Mouse (Mus musculus) left cerebral cortex, adult 18-20 months (tissue): ENCODE measurements around the gene Map4k3. TPM values are rescaled to one million over a fixed set of nuclear protein-coding genes. Genes with fewer than 3 reads are reported as not detected.

ENCODE experiments used
- DNase-seq, 2 experiments: peaks; one replicate each; pipeline ENCODE4 v3.0.0; 2021 to 2022; ENCODE audit warnings: low spot score in 2 of 2, mixed read lengths in 1 of 2
- total RNA-seq, 2 experiments: library from RNA; stranded (reverse); gene quantifications; 2 replicates each; pipeline ENCODE4 v1.2.3; 2021

The Map4k3 gene
- total RNA-seq, 2 experiments from 2014 or later, result 69.3 to 74.4 TPM

DNA sequence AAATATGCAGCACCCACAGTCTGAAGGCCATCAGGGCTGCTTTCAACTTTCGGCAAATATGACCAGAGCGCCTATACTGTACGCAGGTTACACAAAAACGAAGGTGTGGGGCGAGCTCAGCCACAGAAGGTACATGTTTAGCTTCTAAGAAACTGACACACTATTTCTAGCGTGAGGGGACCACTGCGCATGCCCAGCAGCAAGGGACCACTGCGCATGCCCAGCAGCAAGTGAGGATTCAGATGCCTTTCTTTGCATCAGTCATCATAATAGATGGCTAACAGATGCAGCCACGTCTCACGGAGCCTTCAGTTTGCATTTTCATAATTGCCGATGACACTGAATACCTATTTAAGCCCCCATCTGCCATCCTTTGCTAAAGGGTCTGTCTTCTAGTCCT lies 39.6 kb downstream of the Map4k3 start:
- DNase-seq, result no peak

DNA sequence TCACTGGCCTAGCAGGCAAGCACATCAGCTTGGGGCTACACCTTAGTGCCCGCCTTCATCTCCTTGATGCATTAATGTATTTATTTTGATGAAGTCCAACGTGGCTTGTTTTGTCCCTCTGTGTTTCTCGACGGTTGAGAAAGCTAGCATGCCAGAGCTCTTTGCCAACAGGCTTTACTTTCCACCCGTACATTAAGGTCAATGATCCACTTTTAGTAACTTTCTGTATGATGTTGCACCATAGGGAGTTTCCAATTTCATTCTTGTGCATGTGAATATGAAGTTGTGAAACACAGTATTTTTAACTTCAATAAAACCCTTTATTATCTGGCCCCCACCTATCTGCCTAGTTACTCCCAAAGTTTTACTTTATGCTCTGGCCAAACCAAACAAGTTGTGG lies 42.2 kb downstream of the Map4k3 start:
- DNase-seq, result no peak

DNA sequence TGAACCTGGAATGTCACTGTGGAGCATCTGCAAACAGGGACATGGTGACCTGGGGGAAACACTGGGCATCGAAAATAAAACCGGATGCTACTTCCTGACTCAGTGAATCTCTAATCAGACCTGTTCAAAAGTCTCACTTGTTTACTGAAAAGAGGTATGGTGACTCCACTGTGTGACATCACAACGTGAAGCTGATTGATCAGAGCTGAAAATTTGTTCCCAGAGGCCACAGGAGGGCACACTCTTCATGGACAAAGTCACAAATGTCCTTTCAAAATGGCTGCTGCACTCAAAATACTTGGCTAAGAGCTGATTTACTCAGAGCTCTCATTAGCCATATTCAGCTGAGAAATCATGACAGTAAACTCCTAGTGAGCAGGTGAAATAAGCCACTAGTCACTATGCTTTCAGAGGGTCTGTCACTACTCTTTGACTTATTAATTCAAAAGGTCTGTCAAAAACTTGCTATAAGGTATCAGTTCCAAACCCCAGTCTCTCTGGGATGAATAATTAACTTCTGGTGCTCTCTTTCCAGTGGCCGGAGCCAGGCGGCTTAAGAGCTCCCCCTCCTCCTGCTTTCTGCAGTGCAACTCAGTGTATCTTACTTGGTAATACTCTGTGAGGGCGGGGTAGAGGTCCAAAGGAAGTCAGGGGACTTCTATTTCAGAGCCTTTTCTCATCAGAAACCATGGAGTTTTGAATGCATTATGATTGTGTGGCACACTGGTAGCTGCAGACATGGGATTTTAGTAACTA lies 44.3 kb downstream of the Map4k3 start:
- no peak for DNase-seq

DNA sequence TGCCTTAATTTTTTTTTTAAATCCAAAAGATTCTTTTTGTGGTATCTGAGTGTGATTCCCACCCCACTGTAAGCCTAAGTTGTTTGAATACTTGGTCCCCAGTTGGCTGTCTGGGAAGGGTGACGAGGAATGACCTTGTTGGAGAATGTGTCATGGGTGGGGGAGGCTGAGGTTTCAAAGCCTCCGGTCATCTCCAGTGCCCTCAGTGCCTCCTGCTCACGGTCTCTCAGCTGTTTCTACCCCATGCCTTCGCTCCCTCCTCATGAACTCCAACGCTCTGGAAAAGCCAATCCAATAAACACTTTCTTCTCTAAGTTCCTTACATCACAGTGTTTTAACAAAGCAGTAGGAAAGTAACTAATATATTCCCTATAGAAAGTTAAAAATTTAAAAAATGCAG lies 45.2 kb downstream of the Map4k3 start:
- no peak for DNase-seq

DNA sequence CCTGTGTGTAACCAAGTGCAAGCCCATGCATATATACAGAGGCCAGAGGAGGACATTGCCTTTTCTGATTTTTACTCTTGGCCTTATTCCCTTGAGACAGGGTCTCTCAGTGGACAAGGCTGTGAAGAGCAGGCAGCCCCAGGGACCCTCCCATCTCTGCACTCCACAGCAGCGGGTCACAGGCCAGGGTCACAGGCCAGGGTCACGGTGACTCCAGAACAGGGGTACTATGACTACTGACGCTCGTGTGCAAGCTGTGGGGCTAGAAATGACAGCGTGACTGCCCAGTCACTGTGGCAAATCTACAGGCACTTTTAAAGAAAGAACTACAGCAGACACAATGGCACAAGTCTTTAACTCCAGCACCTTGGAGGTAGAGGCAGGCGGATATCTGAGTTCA lies 50.1 kb downstream of the Map4k3 start:
- no peak for DNase-seq

DNA sequence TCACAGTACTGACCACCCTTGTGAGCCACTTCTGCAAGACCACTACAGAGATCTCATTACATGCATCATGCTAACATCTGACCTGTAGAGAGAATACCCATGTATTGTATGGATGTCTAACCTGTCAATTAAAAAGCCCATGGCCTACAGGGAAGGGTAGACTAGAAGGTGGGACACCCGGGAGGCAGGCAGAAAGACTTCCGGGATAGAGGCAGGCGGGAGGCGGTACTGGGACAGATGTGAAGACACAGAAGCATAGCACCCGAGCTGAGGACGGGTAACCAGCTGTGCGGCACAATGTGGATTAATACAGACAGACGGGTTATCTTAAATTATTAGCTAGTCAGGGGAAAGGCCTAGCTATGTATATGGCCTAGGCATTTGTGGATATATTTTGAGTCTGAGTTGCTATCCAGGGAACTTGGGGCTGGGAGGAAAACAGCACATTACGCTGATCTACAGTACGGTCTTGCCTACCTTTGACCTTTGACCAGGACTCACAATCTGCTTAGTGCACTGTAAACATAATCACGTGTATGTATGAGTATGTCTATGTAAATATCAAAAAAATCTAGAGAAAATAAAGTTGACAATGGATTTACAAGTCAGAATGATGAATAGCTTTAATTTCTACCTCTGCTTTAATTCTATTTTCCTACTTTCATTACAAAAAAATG lies 51.3 kb downstream of the Map4k3 start:
- no peak for DNase-seq

DNA sequence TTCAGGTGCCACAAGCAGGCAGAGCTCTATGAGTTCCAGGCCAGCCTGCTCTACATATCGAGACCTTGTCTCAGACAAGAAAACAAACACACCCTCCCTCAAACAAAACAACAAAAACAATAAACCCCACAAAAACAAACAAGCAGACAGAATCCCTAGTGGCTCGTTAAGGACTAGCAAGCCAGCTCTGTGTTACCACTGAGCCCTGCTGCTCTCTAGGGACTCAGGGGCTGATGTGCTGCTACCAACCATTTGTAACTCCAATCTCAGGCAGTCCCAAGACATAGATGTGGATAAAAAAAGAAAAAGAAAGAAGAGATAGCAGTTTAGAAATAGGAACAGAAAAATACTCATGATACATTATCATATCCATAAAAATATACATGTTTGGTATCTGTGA lies 52.1 kb downstream of the Map4k3 start:
- DNase-seq, result no peak

DNA sequence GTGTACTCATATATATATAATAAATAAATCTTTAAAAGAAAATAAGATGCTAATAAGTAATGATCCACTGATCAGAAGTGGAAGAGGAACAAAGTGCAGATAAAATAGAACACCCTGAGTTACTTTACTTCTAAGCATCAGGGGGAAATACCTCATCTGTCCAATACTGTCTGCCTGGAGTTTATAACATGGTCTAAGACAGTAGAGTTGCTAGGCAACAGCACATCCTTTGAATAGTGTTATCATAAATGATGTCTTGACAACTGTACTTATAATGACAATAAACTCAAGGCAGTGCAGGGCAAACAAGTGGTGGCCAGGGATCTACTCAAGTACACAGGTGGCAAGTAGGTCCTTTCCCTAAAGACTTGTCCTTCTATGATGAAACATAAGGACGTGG lies 57.9 kb downstream of the Map4k3 start:
- DNase-seq, result no peak

DNA sequence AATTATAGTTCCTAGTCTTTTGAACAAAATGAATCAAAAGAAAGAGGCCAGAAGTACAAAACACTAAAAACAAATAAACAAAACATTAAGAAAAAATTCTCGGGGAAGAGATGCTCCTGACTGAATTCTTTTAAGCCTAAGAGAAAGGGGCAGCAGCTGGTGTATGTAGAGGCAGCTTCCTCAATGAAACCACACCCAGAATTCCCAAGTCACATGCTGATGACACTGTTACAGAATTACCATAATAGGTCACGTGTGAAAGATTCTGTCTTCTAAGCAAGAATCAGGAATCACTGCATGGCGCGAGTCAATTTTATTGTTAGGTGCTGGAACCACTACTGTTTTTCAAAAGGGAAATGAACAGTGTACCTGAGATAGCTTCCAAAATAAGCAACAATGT lies 64.7 kb downstream of the Map4k3 start:
- no peak for DNase-seq

DNA sequence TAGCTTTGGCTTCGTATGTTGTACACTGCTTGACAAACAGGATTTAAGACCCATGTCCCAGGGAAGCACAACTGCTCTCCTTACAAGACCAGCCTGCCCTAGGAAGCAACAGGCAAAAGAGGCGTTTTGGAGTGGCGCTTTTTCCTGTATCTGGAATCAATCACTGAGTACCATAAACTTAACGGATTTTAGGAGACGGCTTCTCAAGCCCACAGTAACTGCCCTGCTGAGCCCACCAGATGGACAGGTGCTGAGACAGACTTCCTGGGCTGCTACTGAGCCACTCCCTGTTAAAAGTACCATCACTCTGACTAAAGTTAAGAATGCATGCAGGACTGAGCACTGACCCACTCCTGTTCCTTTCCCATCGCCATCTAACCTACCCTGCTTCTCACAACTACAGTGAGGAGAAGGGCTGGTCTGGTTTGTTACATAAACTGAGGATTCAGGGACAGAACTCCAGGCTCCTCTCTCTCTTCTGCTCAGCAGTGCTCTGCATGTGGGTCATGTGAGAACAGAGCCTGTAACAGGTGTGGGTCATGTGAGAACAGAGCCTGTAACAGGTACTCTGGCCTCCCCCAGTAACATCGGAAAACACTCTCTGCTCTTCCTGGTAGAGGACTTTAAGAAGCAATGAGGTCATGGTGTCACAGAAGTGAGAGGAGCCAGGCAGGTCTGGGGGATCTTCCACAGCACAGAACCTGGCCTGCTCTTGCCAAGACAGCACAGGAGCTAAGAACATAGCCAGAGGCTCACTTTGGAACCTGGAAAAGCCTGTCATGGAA lies 65.3 kb downstream of the Map4k3 start:
- no peak for DNase-seq

DNA sequence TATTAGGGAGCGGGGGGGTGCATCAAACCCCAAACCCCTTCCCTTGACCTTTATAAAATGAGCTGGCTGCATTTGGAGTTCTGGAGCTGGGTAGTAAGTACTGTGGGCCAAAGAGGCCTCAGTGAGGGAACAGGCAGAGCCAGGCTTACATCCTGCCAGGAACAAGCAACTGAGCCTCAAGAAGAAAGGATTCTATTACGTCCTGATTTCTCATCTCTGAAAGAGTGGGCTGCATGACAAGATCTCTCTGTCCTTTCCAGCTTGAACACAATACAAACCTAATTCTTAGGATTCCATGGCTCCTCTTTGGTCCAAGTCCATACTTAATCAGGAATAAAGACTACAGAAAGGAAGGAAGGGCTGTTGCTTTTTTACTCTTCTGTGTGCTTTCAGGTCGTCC lies 66.4 kb downstream of the Map4k3 start:
- DNase-seq, result no peak

DNA sequence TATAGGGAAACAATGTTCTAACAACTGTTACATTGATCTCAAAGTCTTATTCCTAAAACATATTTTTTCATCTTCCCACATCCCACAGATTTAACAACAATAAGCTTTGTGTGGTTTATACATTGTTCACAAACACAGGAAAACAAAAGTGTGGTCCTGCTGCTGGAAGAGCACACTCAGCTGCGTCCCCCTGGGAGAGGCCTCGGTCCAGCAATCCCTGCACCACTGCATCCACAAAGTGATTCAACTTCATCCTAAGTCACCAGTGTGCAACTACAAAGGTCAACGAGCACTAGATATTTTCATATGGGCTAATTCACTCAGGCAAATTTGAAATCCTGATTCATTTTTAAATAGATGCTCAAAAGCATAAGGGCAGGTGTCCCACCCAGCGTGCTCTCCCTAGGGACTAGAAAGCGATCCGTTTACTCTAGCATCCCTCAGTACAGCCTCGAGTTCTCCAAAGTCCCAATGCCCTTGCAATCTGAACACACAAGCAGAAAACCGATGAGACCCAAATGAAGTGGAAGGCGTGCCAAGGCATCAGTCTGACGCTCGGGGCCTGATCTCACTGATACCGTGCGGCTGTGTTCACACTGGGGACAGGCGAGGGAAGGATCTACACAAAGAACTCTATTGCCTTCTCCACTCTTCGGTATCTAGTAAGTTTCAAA lies 67.4 kb downstream of the Map4k3 start:
- no peak for DNase-seq

DNA sequence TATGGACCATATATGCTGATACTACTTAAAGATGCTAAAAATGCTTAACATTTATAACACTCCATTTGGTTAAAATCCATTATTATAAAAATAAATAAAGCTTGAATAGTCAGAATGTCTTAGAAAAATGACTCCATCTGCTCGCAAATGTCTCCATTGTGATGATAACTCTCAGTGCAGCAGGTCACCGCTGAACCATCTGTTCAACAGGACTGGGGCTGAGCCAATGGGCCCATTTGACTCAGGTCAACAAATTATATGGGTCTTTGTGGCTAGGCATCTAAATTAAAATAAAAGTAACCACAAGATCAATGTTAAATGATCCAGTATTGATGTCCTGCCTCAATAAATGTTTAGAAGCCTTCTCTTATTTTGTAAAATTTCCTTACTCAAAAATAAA lies 68.1 kb downstream of the Map4k3 start:
- DNase-seq, result no peak

DNA sequence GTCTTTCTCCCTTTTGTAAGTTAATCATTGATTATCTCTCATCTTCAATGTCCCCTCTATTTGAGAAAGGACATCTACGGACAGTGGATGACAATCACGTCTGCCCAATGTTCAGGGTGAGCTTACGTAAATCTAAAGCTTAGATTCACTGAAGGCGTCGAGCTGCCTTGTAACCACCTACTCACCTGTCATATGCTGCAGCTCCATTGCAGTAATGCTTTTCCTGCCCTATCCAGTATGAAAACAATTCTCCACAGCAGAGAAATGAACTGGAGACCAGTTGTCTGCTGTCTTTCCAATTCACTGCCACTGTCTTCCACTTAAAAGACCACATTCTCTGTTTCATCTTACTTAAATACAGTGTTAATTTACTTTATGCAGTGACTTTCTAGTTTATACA lies 68.5 kb downstream of the Map4k3 start:
- DNase-seq, result no peak

DNA sequence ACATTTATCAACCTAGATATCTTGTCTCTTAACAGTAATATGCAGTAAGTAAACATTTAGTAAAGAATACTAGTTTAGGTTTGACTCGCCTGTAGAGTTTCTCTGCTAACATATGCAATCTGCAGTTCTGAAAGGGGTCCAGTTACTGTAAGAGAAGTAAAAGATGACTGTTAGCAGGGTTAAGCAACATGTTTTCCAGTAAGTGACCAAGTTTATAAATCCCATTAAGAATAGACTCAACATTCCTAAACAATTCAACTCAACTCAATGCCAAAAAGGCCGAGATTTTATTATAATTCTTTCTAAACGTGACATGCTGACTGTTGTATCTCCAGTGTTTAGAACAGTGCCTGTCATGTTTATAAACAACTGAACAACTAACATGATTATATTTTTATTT lies 74.0 kb downstream of the Map4k3 start:
- no peak for DNase-seq

DNA sequence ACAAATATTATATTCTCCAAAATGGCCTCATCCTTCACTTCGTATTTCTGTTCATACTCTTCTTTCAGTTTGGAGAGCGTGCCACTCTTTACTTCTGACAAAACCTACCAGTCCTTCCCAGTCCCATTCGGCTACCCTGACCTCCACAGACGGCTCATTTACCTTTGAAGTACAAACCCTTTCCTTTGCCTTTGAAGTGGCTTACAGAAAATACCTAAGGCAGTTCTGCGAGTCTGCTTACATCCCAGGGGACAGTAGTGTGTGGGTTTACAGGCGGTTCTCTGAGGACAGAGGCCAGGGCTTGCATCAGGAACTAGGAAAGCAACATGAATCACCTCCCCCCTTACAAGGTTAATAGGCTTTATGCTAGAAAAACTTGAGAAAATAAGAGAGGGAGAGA lies 75.5 kb downstream of the Map4k3 start:
- no peak for DNase-seq

DNA sequence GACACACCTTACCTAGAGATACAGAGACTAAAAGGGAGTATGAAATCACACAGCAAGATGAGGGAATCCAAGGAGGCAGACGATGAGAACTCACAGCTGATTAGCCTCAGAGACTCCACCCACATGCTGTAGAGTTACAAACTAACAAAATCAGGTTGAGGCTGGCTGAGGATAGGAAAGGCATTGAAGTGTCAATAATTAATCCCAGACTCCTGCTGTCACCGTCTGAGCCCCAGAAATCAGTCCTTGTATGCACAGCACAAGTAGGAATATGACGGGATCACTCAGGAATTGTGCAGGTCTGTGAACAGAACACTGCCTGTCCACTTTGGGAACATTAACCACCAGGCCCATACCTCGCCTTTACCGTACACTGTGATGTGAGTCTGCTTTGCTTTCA lies 81.4 kb downstream of the Map4k3 start:
- DNase-seq, result no peak

DNA sequence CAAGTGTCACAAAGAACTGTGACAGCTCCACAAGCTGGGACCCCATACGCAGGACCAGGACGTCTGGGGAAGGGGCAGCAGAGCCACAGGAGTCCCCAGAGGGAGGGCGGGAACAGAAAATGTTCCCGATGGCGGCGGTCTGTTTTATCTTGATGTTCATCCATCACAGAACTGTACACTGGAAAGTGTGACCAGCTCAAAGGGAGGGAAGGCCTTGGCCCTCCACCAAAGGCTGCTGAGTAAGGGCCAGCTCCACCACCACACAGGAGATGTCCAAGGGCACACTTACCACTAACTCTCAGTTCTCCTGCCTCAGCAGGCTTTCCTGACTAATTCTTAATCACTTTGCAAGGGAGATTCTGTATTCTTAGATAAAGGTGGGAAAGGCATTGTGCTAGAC lies 82.2 kb downstream of the Map4k3 start:
- no peak for DNase-seq

DNA sequence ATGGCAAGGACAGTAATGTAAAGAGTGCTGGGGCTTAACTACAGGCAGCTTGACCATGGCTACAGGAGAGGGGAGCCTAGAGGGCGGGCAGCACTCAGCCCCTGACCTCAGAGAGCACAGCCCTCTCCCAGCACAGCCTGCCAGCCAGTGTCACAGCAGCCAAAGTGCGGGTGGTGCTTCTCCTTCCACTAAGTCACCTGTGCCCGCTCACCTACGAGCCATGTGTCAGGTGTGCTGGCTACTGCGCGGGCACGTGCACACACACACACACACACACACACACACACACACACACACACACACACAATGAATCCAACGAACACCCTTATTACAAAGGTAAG lies 82.6 kb downstream of the Map4k3 start:
- DNase-seq, result no peak

DNA sequence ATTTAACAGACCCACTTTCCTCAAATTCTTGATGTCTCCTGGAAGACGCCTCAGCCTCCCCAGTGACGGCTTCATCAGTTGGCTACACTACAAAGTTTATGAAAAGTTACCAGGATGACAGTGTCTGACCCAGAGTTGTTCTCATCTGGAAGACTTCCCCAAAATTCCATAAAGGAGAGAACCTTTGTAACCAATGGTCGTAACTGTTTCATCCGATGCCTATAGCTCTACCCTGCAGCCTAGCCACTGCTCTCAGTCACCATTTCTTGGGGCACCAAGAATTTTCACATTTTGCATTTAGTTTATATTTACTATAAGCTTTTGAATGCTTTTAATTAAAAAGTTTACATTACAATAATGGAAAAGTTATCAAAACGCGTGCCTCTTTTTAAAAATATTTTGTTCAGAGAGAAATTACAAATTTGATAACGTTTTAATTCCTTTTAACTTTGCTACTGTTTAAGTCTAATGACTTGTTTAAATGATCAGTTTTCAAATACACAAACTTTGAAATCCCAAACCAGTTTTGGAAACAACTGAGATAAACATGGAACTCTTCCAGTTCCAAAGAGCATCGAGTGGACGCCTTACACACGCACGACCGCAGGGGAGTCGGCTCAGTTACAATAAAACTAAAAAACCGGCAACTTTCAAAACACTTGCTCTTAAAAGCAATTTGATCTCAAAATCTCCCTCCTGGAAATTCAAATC lies 83.1 kb downstream of the Map4k3 start:
- no peak for DNase-seq

DNA sequence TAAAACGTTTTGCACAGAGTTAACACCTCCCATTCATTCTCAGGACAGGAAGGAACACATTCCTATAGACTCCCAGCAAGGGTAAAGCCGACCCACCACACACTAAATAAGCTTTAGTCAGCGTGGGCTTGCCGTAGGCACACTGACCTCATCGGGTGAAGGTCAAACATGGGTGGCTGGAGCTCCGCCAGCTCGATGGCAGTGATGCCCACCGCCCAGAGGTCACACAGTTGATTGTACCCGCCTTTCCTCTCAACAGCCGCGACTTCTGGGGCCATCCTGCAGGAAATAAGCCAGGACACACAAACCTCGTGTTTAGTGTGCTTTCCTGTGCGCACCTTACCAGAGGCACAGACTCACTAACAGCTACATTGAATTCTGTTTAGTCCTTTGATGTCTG lies 83.7 kb downstream of the Map4k3 start:
- DNase-seq, result no peak
